Mouse (Mus musculus): ENCODE data around the gene Ints2. TPM values are rescaled to one million over a fixed set of nuclear protein-coding genes. Genes with fewer than 3 reads are reported as not detected.

The Ints2 gene
- total and polyA plus RNA-seq, 2 experiments from 2014 or later = 12.0 to 43.7 TPM

- Histone ChIP-seq H3K9ac (no peak overlapping the region), H3K9me3 (ENCODE audit: low read length) (no peaks in the 10 kb centered on the region), H3K4me1 (ENCODE audit: insufficient read depth) (no peaks in the 10 kb centered on the region), H3K27ac (ENCODE audit: low read depth, low read length) (no peak overlapping the region), H3K27me3 (ENCODE audit: insufficient read depth, low read length) (no peaks in the 10 kb centered on the region), H3K36me3 (ENCODE audit: insufficient read depth) (no peaks in the 10 kb centered on the region), H3K4me3 (ENCODE audit: low read depth, low read length) (no peak overlapping the region), H3K4me2 (ENCODE audit: low read depth) (no peak overlapping the region)
- no peak for TF ChIP-seq CTCF (IDR thresholded peaks at IDR 0.05; ENCODE audit: low read depth)
- no peak for ATAC-seq
- 83% methylated on average over 3 of the region's 3 CpGs for WGBS
- DNase-seq = no peak
These were observed 81.5 kb downstream of the Ints2 start for GRCm38 (mm10) chr11:86175833-86176232.

GRCm38 (mm10) chr11:86174173-86174572, 83.2 kb downstream of the Ints2 start:
- Histone ChIP-seq H3K9me3 (ENCODE audit: low read length) (no peaks in the 10 kb centered on the region), H3K4me2 (ENCODE audit: low read depth) (no peak overlapping the region), H3K4me3 (ENCODE audit: low read depth, low read length) (no peak overlapping the region), H3K4me1 (ENCODE audit: insufficient read depth) (no peaks in the 10 kb centered on the region), H3K36me3 (ENCODE audit: insufficient read depth) (no peaks in the 10 kb centered on the region), H3K9ac (no peak overlapping the region), H3K27ac (ENCODE audit: low read depth, low read length) (no peak overlapping the region), H3K27me3 (ENCODE audit: insufficient read depth, low read length) (no peaks in the 10 kb centered on the region)
- 65% methylated on average over 2 of the region's 2 CpGs for WGBS
- TF ChIP-seq CTCF (IDR thresholded peaks at IDR 0.05; ENCODE audit: low read depth) = peak; percentile 74
- DNase-seq (peak; percentile 75), ATAC-seq (no peak)

GRCm38 (mm10) chr11:86170743-86171142, 86.6 kb downstream of the Ints2 start:
- 87% methylated on average over 2 of the region's 2 CpGs for WGBS
- H3K27me3 ChIP-seq (ENCODE audit: insufficient read depth, low read length) = no peaks in the 10 kb centered on the region

More at GRCm38 (mm10) chr11:86170743-86171142, 86.6 kb downstream of the Ints2 start:
- Histone ChIP-seq H3K9ac (no peak overlapping the region), H3K4me1 (ENCODE audit: insufficient read depth) (no peaks in the 10 kb centered on the region), H3K4me2 (ENCODE audit: low read depth) (no peak overlapping the region), H3K9me3 (ENCODE audit: low read length) (no peaks in the 10 kb centered on the region), H3K4me3 (ENCODE audit: low read depth, low read length) (no peak overlapping the region), H3K36me3 (ENCODE audit: insufficient read depth) (no peaks in the 10 kb centered on the region), H3K27ac (ENCODE audit: low read depth, low read length) (no peak overlapping the region)
- no peak for ATAC-seq
- TF ChIP-seq CTCF (IDR thresholded peaks at IDR 0.05; ENCODE audit: low read depth) = no peak
- no peak for DNase-seq

Other genes starting within 250 kb of the Ints2 start
- gene Brip1, start 56.4 kb downstream of the Ints2 start, total RNA-seq (2014; rRNA removed) = 1.8 and 3.4 TPM in 2 replicates
- gene Brip1, start 56.4 kb downstream of the Ints2 start, polyA plus RNA-seq (2015; fragmentation: Nextera tagmentation; extraction: Ambion mirVana) = 0.99 and 1.2 TPM in 2 replicates
- 54.0 and 57.0 TPM in 2 replicates for gene Med13, start 100.0 kb upstream of the Ints2 start, total RNA-seq (2014; rRNA removed)
- gene Med13, start 100.0 kb upstream of the Ints2 start, polyA plus RNA-seq (2015; fragmentation: Nextera tagmentation; extraction: Ambion mirVana) = 3.8 and 5.5 TPM in 2 replicates
- 10.2 and 10.7 TPM in 2 replicates for gene Rnft1, start 227.1 kb upstream of the Ints2 start, total RNA-seq (2014; rRNA removed)
- gene Rnft1, start 227.1 kb upstream of the Ints2 start, polyA plus RNA-seq (2015; fragmentation: Nextera tagmentation; extraction: Ambion mirVana) = 11.4 and 15.0 TPM in 2 replicates